Mouse (Mus musculus): Measurements from ENCODE around the gene Ptpn11.
"Not testable (repeated sequence)": the region's sequence is repeated elsewhere in the genome, so short reads cannot be mapped to it uniquely, and the experiment has no call there.

Gene Ptpn11

GRCm38 (mm10) chr5:121215380-121216125, 24.4 kb upstream of the Ptpn11 start:
- peak; percentile 75 to 83 for DNase-seq (ENCODE audit: low spot score in 2 of 2)

- no peak for DNase-seq (ENCODE audit: low spot score in 2 of 2)
Measured at GRCm38 (mm10) chr5:121214707-121215106, 23.5 kb upstream of the Ptpn11 start.

- DNase-seq (ENCODE audit: low spot score in 2 of 2) = no peak
Measured at GRCm38 (mm10) chr5:121212108-121212507, 20.9 kb upstream of the Ptpn11 start.

DNA sequence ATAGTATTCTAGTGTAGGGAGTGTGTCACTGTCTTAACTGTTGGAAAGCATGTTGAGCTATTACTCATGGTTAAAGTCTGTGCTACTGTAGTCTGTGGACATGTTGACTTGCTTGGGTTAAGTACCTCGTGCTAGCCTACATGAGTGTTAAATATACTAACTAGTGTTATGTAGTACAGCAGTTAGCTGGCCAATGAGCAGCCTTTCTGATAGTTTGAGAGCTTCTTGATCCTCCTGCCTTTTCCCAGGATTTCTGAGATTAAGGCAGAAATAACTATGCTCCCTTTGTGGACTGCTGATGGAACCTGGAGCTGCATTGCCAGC, 19.4 kb upstream of the Ptpn11 start:
- no peak for DNase-seq (ENCODE audit: low spot score in 2 of 2)

GRCm38 (mm10) chr5:121209755-121210600, 18.8 kb upstream of the Ptpn11 start:
- DNase-seq (ENCODE audit: low spot score in 2 of 2) = no peak

DNA sequence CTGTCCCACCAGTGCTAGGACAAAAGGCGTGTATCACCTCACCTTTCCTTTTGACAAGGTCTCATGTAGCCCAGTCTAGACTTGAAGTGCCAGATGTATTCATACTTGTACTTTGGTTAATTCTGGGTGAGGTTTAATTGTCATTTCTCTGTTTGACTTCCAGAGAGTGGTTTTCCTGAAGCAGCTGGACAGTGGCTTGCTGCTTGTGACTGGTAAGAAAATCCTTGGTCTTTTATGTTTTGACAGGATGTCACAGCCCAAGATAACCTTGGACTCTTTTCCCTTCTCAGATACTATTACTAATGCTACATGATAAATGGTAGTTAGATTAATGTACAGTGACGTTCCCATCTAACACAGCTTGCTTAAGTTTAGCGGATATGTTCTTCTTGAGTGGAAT, 15.8 kb upstream of the Ptpn11 start:
- no peak for DNase-seq (ENCODE audit: low spot score in 2 of 2)

DNA sequence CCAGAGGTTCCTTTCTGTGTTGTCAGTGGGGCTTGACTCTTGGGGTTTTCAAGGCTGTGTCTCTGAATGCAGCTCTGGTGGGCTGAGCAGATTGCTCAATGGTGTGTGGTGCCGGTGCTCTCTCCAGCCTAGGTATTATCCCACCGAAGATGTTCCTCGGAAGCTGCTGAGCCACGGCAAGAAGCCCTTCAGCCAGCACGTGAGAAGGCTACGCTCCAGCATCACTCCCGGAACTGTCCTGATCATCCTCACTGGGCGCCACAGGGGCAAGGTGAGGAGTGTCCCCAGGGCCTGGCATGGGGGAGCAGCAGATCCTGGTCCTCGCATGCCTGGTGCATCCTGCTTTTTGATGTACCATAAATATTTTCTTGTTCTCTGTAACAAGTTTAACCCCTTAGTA, 15.3 kb upstream of the Ptpn11 start:
- no peak for DNase-seq (ENCODE audit: low spot score in 2 of 2)

DNA sequence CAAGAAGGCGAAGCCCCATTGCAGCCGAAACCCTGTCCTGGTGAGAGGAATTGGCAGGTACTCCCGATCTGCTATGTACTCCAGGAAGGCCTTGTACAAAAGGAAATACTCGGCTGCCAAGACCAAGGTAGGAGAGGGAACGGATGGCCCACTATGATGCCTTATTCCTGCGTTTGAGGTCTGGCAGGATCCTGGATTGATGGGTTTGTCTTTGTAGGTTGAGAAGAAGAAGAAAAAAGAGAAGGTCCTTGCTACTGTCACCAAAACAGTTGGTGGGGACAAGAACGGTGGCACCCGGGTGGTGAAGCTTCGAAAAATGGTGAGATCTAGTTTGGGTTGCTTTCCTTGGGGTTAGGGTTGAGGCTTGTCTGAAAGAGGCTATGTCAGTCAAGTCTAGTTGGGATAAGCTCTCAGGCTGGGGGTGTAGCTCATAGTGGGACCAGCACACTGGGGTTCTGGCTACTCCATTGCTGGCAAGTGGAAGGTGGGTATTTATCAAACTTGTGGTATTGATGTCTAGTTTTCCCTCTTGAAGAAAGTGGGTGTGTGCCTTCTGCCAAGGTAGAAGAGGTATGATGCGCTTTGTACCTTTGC, 14.4 kb upstream of the Ptpn11 start:
- not testable (repeated sequence) for DNase-seq (ENCODE audit: low spot score in 2 of 2)

DNA sequence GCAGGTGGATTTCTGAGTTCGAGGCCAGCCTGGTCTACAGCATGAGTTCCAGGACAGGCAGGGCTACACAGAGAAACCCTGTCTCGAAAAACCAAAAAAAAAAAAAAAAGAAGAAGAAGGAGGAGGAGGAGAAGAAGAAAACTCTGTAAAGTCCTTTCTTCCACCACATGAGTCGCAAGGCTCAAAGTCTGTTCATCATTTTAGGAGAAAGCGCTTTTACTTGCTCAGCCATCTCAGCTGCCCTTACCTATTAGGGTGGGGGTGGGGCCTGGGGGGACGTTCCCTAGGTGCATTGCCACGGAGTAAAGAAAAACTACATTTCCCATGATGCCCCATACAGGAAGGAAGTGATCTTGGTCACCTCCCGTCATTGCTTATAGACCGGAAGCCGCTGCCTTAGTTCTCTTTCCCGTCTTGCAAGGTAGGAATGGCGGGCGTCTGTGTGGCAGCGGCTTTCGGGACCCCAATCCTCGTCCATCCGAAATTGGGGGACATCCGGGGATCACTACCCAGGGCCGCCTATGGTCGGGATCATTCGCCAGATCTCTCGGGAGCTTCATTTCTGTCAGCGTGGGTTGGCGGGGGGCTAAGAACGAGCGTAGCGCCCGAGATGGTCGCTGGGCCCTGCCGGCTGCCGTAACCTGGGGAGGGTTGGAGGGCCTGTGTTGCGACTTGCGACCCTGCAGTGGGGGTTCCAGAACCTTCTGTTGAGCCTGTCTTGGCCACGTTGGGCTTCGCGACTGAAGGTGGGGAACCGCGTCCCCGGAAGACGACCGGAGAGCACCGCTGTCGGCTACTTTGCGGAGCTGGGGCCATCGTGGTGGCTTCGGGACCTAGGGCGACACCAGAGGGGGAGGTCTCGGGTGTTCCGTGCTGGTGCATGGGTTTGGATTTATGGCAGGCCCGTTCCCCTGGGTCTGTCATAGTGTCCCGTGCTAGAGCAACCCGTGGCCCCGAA, 13.2 kb upstream of the Ptpn11 start, which contains the start of gene Rpl6:
Gene Rpl6, plus strand, starts transcription at position 350 of the 958 bp plus-strand sequence.
- DNase-seq (ENCODE audit: low spot score in 2 of 2) = peak; percentile 75 to 81

GRCm38 (mm10) chr5:121202467-121202866, 11.3 kb upstream of the Ptpn11 start:
- DNase-seq (ENCODE audit: low spot score in 2 of 2) = no peak

- DNase-seq (ENCODE audit: low spot score in 2 of 2) = no peak
Measured at GRCm38 (mm10) chr5:121201739-121202138, 10.5 kb upstream of the Ptpn11 start.

DNA sequence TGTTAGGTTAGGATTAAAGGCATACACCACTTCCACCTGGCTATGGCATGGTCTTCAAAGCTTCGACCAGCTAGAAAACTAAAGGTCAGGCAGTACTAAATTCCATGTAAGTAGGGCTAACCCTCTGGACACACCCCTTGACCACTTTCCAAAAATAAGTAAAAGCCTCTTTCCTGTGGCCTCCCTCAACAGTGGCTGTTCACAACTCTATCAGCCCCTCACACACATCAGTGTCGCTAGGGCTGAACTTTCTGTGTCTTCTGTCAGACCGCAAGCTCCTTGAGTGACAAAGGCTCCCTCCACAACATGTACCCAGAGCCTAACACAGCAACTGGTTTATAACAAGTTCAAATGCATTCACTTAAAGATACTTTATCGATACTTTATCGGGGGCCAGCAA, 7.2 kb upstream of the Ptpn11 start:
- no peak for DNase-seq (ENCODE audit: low spot score in 2 of 2)

- DNase-seq (ENCODE audit: low spot score in 2 of 2) = no peak
Measured at GRCm38 (mm10) chr5:121197337-121197736, 6.1 kb upstream of the Ptpn11 start.

GRCm38 (mm10) chr5:121196764-121197163, 5.6 kb upstream of the Ptpn11 start:
- no peak for DNase-seq (ENCODE audit: low spot score in 2 of 2)

- no peak for DNase-seq (ENCODE audit: low spot score in 2 of 2)
Measured at GRCm38 (mm10) chr5:121194173-121194572, 3.0 kb upstream of the Ptpn11 start.

- no peak for DNase-seq (ENCODE audit: low spot score in 2 of 2)
Measured at GRCm38 (mm10) chr5:121191584-121191906, 348 bp upstream of the Ptpn11 start.

- DNase-seq (ENCODE audit: low spot score in 2 of 2) = no peak
Measured at GRCm38 (mm10) chr5:121190210-121190835, 874 bp downstream of the Ptpn11 start.

DNA sequence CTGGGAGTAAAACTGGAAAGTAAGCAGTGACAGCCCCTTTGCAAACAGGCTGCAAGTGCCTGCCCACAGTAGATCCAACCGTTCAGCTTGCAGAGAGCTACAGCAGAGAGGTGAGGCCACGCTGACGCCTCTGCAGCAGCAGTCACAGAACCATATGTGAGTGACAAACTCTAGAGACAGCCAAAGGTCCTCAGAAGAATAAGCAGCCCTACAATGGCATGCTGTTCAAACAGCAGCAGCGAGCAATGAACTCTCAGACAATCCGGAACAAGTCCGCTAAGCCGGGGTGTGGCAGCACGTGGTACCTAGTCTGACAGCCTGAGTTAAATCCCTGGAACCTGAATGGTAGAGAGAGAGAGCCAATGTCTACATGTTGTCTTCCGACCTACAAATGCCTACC, 2.0 kb downstream of the Ptpn11 start:
- DNase-seq (ENCODE audit: low spot score in 2 of 2) = no peak

GRCm38 (mm10) chr5:121188265-121188664, 2.9 kb downstream of the Ptpn11 start:
- DNase-seq (ENCODE audit: low spot score in 2 of 2) = no peak

- DNase-seq (ENCODE audit: low spot score in 2 of 2) = no peak
Measured at GRCm38 (mm10) chr5:121187580-121188001, 3.6 kb downstream of the Ptpn11 start.

DNA sequence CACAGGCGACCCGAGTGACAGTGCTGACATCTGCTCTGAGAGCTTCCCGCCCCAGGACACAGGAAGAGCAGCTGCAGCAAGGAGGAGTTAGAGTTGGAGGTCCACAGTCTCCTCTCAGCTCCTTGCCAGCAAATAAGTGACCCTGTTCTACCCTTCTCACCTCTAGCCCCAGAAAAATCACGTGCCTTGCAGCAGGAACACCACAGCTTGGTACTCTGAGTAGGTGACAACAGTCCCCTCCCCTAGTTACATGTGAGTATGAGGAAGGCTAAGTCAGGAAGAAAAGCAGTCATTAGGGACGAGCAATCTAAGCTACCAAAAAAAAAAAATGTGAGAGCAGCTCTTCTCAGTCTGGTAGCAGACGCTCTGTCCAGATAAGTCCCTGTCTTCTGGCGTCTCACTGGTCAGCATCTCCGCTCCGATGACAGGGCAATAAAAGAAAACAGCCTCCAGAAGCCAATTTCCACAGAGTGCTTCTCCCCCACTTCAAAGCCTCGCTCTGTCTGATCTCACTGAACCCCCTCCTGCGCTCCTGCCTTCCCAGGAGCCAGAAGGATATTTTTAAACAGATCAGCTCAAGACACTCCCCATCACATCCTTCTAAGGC, 6.1 kb downstream of the Ptpn11 start:
- no peak for DNase-seq (ENCODE audit: low spot score in 2 of 2)

Measured in spleen, postnatal 10 days (tissue).